Mouse (Mus musculus) heart, embryonic 11.5 days (tissue): ENCODE measurements at regions not wholly inside any gene's neighbourhood (a gene's known extent, or its start where the extent isn't known, plus 50 kb on each side); places are given as distances from the start of the nearest gene placed in this dataset.

ENCODE experiments used
- ATAC-seq: fragments of 200-750 bp; cut with Nextera tagmentation; replicated peaks from 2 replicates; pipeline ENCODE4 v1.8.0; 2017; ENCODE audit warnings: moderate library complexity; ENCODE audit not compliant: insufficient number of reproducible peaks, low FRiP score, low TSS enrichment
- H3K27ac ChIP-seq: fragments of 300-500 bp; sonication (generic); 2 replicates; pipeline ENCODE4 v1.5.1; 2014; ENCODE audit warnings: mild to moderate bottlenecking, low read depth, low read length
- H3K27me3 ChIP-seq: fragments of 300-500 bp; sonication (generic); 2 replicates; pipeline ENCODE4 v1.6.1; 2014; ENCODE audit warnings: mild to moderate bottlenecking, low read length, mixed read lengths; ENCODE audit not compliant: control insufficient read depth, insufficient read depth
- H3K36me3 ChIP-seq: fragments of 300-500 bp; sonication (generic); 2 replicates; pipeline ENCODE4 v1.6.1; 2014; ENCODE audit warnings: mild to moderate bottlenecking, low read length, moderate library complexity, mixed read lengths; ENCODE audit not compliant: control insufficient read depth, insufficient read depth
- H3K4me1 ChIP-seq: fragments of 300-500 bp; sonication (generic); 2 replicates; pipeline ENCODE4 v1.6.1; 2014; ENCODE audit warnings: low read length; ENCODE audit not compliant: control insufficient read depth, insufficient read depth
- H3K4me2 ChIP-seq: fragments of 300-500 bp; sonication (generic); 2 replicates; pipeline ENCODE4 v1.6.1; 2014; ENCODE audit warnings: mild to moderate bottlenecking, moderate library complexity
- H3K4me3 ChIP-seq: fragments of 300-500 bp; sonication (generic); 2 replicates; pipeline ENCODE4 v1.5.1; 2014; ENCODE audit warnings: low read depth, low read length
- H3K9ac ChIP-seq: fragments of 300-500 bp; sonication (generic); 2 replicates; pipeline ENCODE4 v1.6.1; 2014; ENCODE audit warnings: mild to moderate bottlenecking, low read depth, low read length, moderate library complexity
- H3K9me3 ChIP-seq: fragments of 300-500 bp; sonication (generic); replicated peaks from 2 replicates; pipeline ENCODE4 v1.6.1; 2016; ENCODE audit warnings: low read length; ENCODE audit not compliant: control insufficient read depth
- WGBS: fragments of 180-500 bp; shearing (Covaris S2); extraction: QIAGEN DNeasy Blood & Tissue Kit; methylation state at CpG from one replicate; pipeline ENCODE4 v1.1.7; 2014; ENCODE audit not compliant: insufficient replicate concordance; 5-methylcytosine and 5-hydroxymethylcytosine counted together

DNA sequence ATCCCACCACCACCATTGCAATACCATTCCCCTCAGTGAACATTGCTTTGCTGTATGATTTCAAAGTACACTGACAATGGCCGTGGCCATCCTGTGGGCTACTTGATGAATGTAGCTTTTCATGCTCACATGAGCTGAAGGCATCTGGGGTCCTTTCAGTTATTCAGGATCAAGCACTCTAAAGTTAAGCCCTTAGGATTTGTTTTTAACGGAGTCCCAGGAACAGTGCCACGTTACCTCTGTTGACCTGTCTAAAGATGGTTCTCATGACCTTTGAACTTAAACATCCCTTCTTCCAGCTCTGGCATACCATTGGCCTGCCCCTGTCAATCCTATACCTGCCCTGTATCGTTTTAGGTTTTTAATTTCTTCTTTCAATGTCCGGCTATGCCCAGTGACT, 251.7 kb upstream of the Sall1 start:
- no peaks in the 10 kb centered on the region for H3K4me1 ChIP-seq
- no peaks in the 10 kb centered on the region for H3K9me3 ChIP-seq
- H3K9ac ChIP-seq: no peak overlapping the region
- 72% methylated on average over 5 of the region's 5 CpGs for WGBS
- no peak for ATAC-seq
- H3K36me3 ChIP-seq: no peaks in the 10 kb centered on the region
- no peaks in the 10 kb centered on the region for H3K27me3 ChIP-seq
- no peak overlapping the region for H3K4me3 ChIP-seq
- H3K27ac ChIP-seq: no peak overlapping the region
- no peak overlapping the region for H3K4me2 ChIP-seq

DNA sequence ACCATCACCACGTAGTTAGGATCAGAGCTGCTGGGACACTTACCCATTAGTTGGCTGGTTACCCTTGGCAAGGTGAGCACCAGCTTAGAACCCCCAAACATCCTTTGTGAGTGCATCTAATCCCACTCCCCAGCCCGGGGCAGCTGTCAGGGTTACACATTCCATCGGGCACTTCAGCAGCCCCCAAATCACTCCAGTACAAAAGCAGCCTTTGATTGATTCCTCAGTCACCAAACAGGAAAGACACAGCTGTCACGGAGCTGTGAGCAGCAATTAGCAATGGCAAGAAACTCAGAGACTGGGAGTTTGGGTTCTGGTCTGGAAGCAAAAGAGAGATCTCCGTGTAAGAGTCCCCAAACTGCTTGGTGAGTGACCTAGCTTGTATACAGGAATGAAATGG, 245.1 kb upstream of the Sall1 start:
- H3K36me3 ChIP-seq: no peaks in the 10 kb centered on the region
- 33% methylated on average over 5 of the region's 5 CpGs for WGBS
- H3K4me2 ChIP-seq: no peak overlapping the region
- H3K9ac ChIP-seq: no peak overlapping the region
- H3K9me3 ChIP-seq: no peaks in the 10 kb centered on the region
- ATAC-seq: no peak
- no peaks in the 10 kb centered on the region for H3K4me1 ChIP-seq
- no peak overlapping the region for H3K4me3 ChIP-seq
- no peak overlapping the region for H3K27ac ChIP-seq
- H3K27me3 ChIP-seq: 0 out of 2 replicates have a peak, but pooled peaks cover 5% of the 10 kb centered on the region

GRCm38 (mm10) chr8:89284871-89285564, 241.1 kb upstream of the Sall1 start:
- H3K4me3 ChIP-seq: no peak overlapping the region
- H3K9me3 ChIP-seq: no peaks in the 10 kb centered on the region
- H3K27ac ChIP-seq: no peak overlapping the region
- 87% methylated on average over 14 of the region's 14 CpGs for WGBS
- ATAC-seq: no peak
- H3K36me3 ChIP-seq: no peaks in the 10 kb centered on the region
- H3K4me1 ChIP-seq: no peaks in the 10 kb centered on the region
- no peak overlapping the region for H3K9ac ChIP-seq
- no peak overlapping the region for H3K4me2 ChIP-seq
- 0 out of 2 replicates have a peak, but pooled peaks cover 5% of the 10 kb centered on the region for H3K27me3 ChIP-seq

DNA sequence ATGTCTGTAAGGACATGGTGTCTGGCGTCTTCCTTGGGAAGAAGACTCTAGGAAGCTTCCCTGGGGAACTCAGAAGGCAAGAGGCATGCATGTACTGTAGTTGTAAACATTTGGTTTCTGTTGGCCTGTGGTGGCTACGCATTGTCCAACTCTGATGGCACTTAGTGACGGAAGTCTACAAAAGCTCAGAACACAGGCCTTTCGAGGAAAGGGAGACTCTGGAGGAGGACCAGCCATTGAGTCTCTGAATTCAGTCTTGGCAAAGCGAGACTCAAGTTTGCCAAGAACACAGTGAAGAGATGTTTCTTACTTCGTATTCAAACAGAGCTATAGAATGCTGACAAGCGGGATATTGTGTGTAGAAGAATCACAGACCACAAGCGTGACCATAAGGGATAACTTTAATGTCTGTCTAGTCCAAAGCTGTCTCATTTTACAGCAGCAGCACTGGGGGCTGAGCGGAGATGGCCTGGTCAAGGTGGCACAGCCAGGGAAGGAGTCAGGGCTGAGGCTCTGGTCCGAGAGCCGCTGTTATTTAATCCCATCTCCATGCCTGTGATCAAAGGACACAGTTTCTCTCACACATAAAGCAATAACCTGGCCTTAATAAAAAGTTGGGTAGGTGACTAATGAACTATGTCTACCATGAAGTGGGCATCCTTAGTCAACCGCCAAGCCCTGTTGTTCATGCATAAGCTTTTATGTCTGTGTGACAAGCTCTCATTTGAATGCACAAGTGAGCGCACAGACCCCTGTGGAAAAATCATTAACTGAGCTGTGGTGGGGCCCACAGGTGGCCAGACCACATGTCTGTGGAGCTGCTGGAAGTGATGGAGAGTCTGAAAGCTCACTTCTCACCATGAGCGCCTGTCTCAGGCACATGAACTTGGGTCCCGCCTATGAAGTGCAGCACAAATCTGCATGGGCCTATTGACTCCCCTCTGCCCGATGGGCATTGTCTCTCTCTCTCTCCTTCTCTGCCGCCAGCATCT, 239.4 kb upstream of the Sall1 start:
- Histone ChIP-seq H3K4me1 (no peaks in the 10 kb centered on the region), H3K4me3 (no peak overlapping the region), H3K36me3 (no peaks in the 10 kb centered on the region), H3K9ac (no peak overlapping the region), H3K27ac (no peak overlapping the region), H3K4me2 (no peak overlapping the region), H3K9me3 (no peaks in the 10 kb centered on the region), H3K27me3 (no peaks in the 10 kb centered on the region)
- WGBS: 88% methylated on average over 17 of the region's 17 CpGs
- ATAC-seq: no peak

DNA sequence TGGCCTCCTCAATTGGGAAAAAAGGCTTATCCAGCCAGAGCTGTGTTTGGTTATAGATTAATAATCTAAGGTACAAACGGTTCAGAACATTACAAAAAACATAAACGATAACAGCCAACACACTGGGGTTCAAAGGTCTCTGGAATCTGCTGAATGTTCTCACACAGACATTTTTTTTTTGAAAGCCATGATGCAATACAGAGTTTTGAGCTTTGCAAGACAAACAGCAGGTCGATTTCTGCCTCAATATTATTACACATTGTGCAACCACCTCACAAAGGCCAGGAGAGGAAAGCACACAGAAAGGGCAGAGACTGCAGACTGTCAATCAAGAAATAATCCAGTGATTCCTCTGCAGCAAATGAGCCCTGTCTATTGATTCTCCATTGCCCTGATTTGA, 235.9 kb upstream of the Sall1 start:
- Histone ChIP-seq H3K4me3 (no peak overlapping the region), H3K27ac (no peak overlapping the region), H3K27me3 (no peaks in the 10 kb centered on the region), H3K4me1 (no peaks in the 10 kb centered on the region), H3K36me3 (no peaks in the 10 kb centered on the region), H3K4me2 (no peak overlapping the region), H3K9ac (no peak overlapping the region), H3K9me3 (no peaks in the 10 kb centered on the region)
- ATAC-seq: no peak
- 75% methylated on average over 3 of the region's 3 CpGs for WGBS

DNA sequence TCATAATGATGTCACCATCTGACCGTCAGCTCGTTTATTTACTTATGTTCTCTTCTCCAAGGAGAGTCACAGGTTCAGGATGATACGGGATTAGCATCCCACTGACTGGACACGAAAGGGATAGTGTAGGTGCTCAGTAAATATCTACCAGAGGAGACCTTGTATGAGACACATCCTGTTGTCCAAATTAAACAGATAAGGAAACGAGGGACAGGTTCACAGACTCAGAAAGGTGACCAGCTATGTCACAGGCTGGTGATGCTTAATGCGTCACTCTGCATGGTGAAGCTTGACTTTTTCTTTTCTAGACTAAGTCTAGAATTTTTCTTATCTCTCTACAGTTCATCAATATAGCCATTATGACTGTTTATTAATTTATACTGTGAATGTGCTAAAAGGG, 235.2 kb upstream of the Sall1 start:
- Histone ChIP-seq H3K27ac (no peak overlapping the region), H3K9ac (no peak overlapping the region), H3K27me3 (no peaks in the 10 kb centered on the region), H3K4me2 (no peak overlapping the region), H3K4me3 (no peak overlapping the region), H3K4me1 (no peaks in the 10 kb centered on the region), H3K36me3 (no peaks in the 10 kb centered on the region), H3K9me3 (no peaks in the 10 kb centered on the region)
- 76% methylated on average over 6 of the region's 6 CpGs for WGBS
- no peak for ATAC-seq

DNA sequence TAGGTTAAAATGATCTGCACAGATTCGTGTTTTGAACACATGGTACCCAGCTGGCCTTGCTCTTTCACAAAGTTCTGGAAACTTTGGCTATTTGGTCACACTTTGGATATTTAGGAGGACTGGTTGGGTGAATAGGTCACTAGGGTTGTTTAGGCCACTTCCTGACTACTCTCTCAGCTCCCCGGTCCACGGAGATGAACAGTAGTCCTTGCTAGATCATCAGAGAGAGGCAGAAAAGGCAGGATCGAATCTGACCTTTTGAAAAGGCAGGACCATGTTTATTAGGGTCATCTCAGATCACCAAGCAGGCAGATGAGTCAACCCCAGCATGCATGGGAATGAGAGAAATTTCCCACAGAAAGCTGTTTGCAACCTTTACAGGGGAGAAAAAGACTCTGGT, 229.3 kb upstream of the Sall1 start:
- no peak overlapping the region for H3K27ac ChIP-seq
- no peak for ATAC-seq
- peaks cover 16% of the 10 kb centered on the region; the same call in 1 of the 2 replicates for H3K27me3 ChIP-seq
- H3K36me3 ChIP-seq: no peaks in the 10 kb centered on the region
- H3K4me2 ChIP-seq: no peak overlapping the region
- 58% methylated on average over 4 of the region's 4 CpGs for WGBS
- no peaks in the 10 kb centered on the region for H3K9me3 ChIP-seq
- H3K4me1 ChIP-seq: peaks cover 3% of the 10 kb centered on the region; the same call in 1 of the 2 replicates
- H3K4me3 ChIP-seq: no peak overlapping the region
- no peak overlapping the region for H3K9ac ChIP-seq

DNA sequence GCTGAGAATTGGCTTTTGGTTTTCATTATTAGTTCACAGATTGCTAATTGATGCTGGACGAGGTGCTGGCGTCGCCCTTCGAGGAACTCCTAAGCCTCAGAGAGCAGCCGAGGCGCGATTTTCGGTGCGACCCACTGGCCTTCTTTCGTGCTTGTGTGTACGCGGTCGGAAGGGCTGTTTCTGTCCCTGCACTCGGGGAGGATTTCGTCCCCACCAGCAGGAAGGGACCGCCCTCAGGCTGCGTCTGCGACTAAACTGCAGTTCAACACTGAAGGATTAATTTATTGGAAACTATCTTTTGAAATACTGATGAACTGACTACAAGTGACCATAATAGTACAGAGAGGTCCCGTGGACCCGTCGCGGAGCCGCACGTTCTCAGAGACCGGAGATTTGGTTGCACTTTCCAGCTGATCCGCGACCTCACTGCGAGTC, 228.4 kb upstream of the Sall1 start:
- peak overlapping the region; percentile 43 for H3K4me3 ChIP-seq
- peak overlapping the region; percentile 79 for H3K4me2 ChIP-seq
- no peak overlapping the region for H3K27ac ChIP-seq
- H3K36me3 ChIP-seq: no peaks in the 10 kb centered on the region
- ATAC-seq: no peak
- WGBS: under 1% methylated on average over 28 of the region's 28 CpGs
- H3K9ac ChIP-seq: peak overlapping the region; percentile 40
- peaks cover 16% of the 10 kb centered on the region; the same call in 1 of the 2 replicates for H3K27me3 ChIP-seq
- peaks cover 3% of the 10 kb centered on the region; the same call in 1 of the 2 replicates for H3K4me1 ChIP-seq
- H3K9me3 ChIP-seq: no peaks in the 10 kb centered on the region
